Mouse (Mus musculus): Measurements from ENCODE around the gene E2f6. TPM values are rescaled to one million over a fixed set of nuclear protein-coding genes. Genes with fewer than 3 reads are reported as not detected.

Gene E2f6
- total and polyA plus RNA-seq, 3 experiments: 9.3 to 36.1 (median 20.0) TPM

GRCm38 (mm10) chr12:16761461-16761860, 49.3 kb upstream of the E2f6 start:
- Histone ChIP-seq H3K4me1 (ENCODE audit: control insufficient read depth in 1 of 2, insufficient read depth in 2 of 2) (peaks cover 8 to 23% of the 10 kb centered on the region in 2 experiments), H3K27me3 (replicated peaks) (no peaks in the 10 kb centered on the region), H3K9me3 (replicated peaks; ENCODE audit: low read length) (no peaks in the 10 kb centered on the region), H3K9ac (ENCODE audit: insufficient read depth, low read depth) (no peak overlapping the region), H3K27ac (ENCODE audit: insufficient read depth, low read depth) (no peak overlapping the region), H3K36me3 (replicated peaks in 1 of 2; ENCODE audit: control insufficient read depth in 1 of 2, insufficient read depth in 1 of 2, low read length in 1 of 2) (no peaks in the 10 kb centered on the region), H3K4me3 (replicated peaks in 1 of 3; ENCODE audit: low read depth in 2 of 3, low read length in 2 of 3, poor library complexity in 1 of 3) (no peak overlapping the region), H3K4me2 (ENCODE audit: insufficient read depth, low read depth, poor library complexity, severe bottlenecking) (no peak overlapping the region), H3K79me2 (replicated peaks; ENCODE audit: control insufficient read depth, extremely low read depth, insufficient read depth, poor library complexity, severe bottlenecking) (no peaks in the 10 kb centered on the region)
- in situ Hi-C loops (cut with MboI; ENCODE audit: low pct_ligation_motif_present, low pct_unique_long_range_greater_than_20kb, low sequenced_read_pairs): no loop called here
- no peak for TF ChIP-seq ZNF384 (IDR thresholded peaks at IDR 0.05; ENCODE audit: low read depth, low read length)
- TF ChIP-seq PAX5 (IDR thresholded peaks at IDR 0.05; ENCODE audit: low read length): no peak
- peak; percentile 58; the same call in 1 of the 2 replicates for TF ChIP-seq TBP (conservative IDR thresholded peaks at IDR 0.05; ENCODE audit: low read depth, low read length)
- dilution Hi-C loops (cut with MboI; ENCODE audit: extremely low pct_ligation_motif_present, extremely low pct_unique_long_range_greater_than_20kb, low sequenced_read_pairs): no loop called here
- no peak for DNase-seq (ENCODE audit: extremely low read depth)

GRCm38 (mm10) chr12:16763649-16764422, 46.9 kb upstream of the E2f6 start:
- H3K4me2 ChIP-seq (ENCODE audit: insufficient read depth, low read depth, poor library complexity, severe bottlenecking): no peak overlapping the region
- H3K9ac ChIP-seq (ENCODE audit: insufficient read depth, low read depth): no peak overlapping the region
- no peaks in the 10 kb centered on the region for H3K27me3 ChIP-seq (replicated peaks)
- TF ChIP-seq ZNF384 (IDR thresholded peaks at IDR 0.05; ENCODE audit: low read depth, low read length): no peak
- no peak for TF ChIP-seq MAZ (IDR thresholded peaks at IDR 0.05; ENCODE audit: low read depth, low read length)
- no peak for TF ChIP-seq KAT2A (IDR thresholded peaks at IDR 0.05; ENCODE audit: insufficient replicate concordance, low read length)
- TF ChIP-seq NELFE (IDR thresholded peaks at IDR 0.05; ENCODE audit: low read depth, low read length): no peak
- TF ChIP-seq ZC3H11A (IDR thresholded peaks at IDR 0.05; ENCODE audit: low read depth, low read length): no peak
- TF ChIP-seq CHD1 (IDR thresholded peaks at IDR 0.05; ENCODE audit: low read depth, low read length): no peak
- TF ChIP-seq CTCF (conservative IDR thresholded peaks at IDR 0.05 in 1 of 2, IDR thresholded peaks at IDR 0.05 in 1 of 2; ENCODE audit: low read depth in 2 of 2, low read length in 2 of 2): no peak
- no peak for TF ChIP-seq IRF4 (IDR thresholded peaks at IDR 0.05; ENCODE audit: low read depth, low read length)
- no peak for TF ChIP-seq USF2 (conservative IDR thresholded peaks at IDR 0.05; ENCODE audit: low read depth, low read length)
- TF ChIP-seq BHLHE40 (IDR thresholded peaks at IDR 0.05; ENCODE audit: low read depth, low read length): no peak
- TF ChIP-seq SIN3A (IDR thresholded peaks at IDR 0.05; ENCODE audit: low read length): no peak
- no peak for TF ChIP-seq MYC (IDR thresholded peaks at IDR 0.05; ENCODE audit: low read depth, low read length)
- no peak for TF ChIP-seq SMC3 (IDR thresholded peaks at IDR 0.05; ENCODE audit: low read depth, low read length)
- no peak overlapping the region for H3K4me3 ChIP-seq (replicated peaks in 1 of 3; ENCODE audit: low read depth in 2 of 3, low read length in 2 of 3, poor library complexity in 1 of 3)
- DNase-seq (ENCODE audit: extremely low read depth): no peak
- H3K9me3 ChIP-seq (replicated peaks; ENCODE audit: low read length): no peaks in the 10 kb centered on the region
- peaks cover 8 to 23% of the 10 kb centered on the region in 2 experiments for H3K4me1 ChIP-seq (ENCODE audit: control insufficient read depth in 1 of 2, insufficient read depth in 2 of 2)
- no peaks in the 10 kb centered on the region for H3K36me3 ChIP-seq (replicated peaks in 1 of 2; ENCODE audit: control insufficient read depth in 1 of 2, insufficient read depth in 1 of 2, low read length in 1 of 2)
- H3K27ac ChIP-seq (ENCODE audit: insufficient read depth, low read depth): no peak overlapping the region
- dilution Hi-C loops (cut with MboI; ENCODE audit: extremely low pct_ligation_motif_present, extremely low pct_unique_long_range_greater_than_20kb, low sequenced_read_pairs): no loop called here
- no peaks in the 10 kb centered on the region for H3K79me2 ChIP-seq (replicated peaks; ENCODE audit: control insufficient read depth, extremely low read depth, insufficient read depth, poor library complexity, severe bottlenecking)
- in situ Hi-C loops (cut with MboI; ENCODE audit: low pct_ligation_motif_present, low pct_unique_long_range_greater_than_20kb, low sequenced_read_pairs): no loop called here
